Mouse (Mus musculus): ENCODE results near the gene Rgs6. TPM values are rescaled to one million over a fixed set of nuclear protein-coding genes. Genes with fewer than 3 reads are reported as not detected.

Gene Rgs6
- polyA plus RNA-seq, 1 experiment from 2014 or later = 1.0 TPM

DNA sequence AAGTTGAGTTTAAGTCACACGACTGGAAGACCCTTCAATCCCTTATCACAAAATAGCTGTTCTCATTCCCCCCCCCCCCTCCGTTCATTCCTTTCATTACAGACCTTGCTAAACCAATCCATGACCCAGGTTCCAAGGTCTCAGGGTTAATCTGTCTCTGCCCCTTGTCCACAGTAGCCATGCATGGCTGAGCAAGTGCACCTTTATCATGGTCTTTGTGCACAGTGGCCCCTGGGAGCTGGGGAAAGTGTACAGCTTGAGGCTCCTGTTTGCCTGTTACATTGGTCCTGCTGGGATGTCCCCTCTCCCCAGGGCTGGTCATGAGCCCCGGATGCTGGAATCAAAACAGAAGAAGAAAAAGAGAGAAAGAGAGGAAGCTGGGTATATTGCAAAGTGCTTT lies 522.6 kb downstream of the Rgs6 start:
- Histone ChIP-seq H3K9me3 (ENCODE audit: control insufficient read depth, low read length) (no peaks in the 10 kb centered on the region), H3K36me3 (ENCODE audit: control insufficient read depth, insufficient read depth, low read length) (no peaks in the 10 kb centered on the region), H3K4me1 (replicated peaks; ENCODE audit: control insufficient read depth, insufficient read depth, low read length) (peaks cover 31% of the 10 kb centered on the region), H3K27ac (ENCODE audit: low read depth, low read length) (no peak overlapping the region), H3K9ac (ENCODE audit: low read depth, low read length) (no peak overlapping the region), H3K27me3 (replicated peaks; ENCODE audit: control insufficient read depth, insufficient read depth, low read length) (no peaks in the 10 kb centered on the region), H3K4me2 (no peak overlapping the region), H3K4me3 (ENCODE audit: low read depth, low read length) (no peak overlapping the region)
- no peak for ATAC-seq (replicated peaks; ENCODE audit: low FRiP score)
- 50% methylated on average over 3 of the region's 3 CpGs for WGBS
- no peak for DNase-seq (ENCODE audit: low spot score)

DNA sequence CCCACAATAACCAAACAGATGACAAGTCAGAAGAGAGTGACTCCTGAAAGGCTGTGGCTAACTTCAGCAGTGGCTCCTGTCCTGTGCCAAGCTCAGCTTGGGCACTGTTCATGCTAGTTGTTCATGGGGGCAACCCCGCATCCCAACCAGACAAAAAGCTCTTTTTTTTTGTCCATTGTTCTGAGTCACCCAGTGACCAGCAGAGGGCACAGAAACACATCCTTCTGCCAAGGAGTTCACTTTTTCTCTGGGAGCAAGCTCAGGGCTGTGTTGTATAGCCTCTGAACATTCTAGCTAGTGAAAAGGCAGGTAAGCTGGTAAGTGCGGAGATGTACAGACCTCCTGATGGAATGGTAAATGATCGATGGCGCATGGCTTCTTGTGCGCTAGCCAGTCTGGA lies 524.2 kb downstream of the Rgs6 start:
- Histone ChIP-seq H3K27me3 (replicated peaks; ENCODE audit: control insufficient read depth, insufficient read depth, low read length) (no peaks in the 10 kb centered on the region), H3K27ac (ENCODE audit: low read depth, low read length) (no peak overlapping the region; the same call in 1 of the 2 replicates), H3K4me1 (replicated peaks; ENCODE audit: control insufficient read depth, insufficient read depth, low read length) (peaks cover 26% of the 10 kb centered on the region), H3K4me2 (peak overlapping the region; percentile 42), H3K4me3 (ENCODE audit: low read depth, low read length) (no peak overlapping the region), H3K9ac (ENCODE audit: low read depth, low read length) (peak overlapping the region; percentile 17; the same call in 1 of the 2 replicates), H3K9me3 (ENCODE audit: control insufficient read depth, low read length) (no peaks in the 10 kb centered on the region), H3K36me3 (ENCODE audit: control insufficient read depth, insufficient read depth, low read length) (no peaks in the 10 kb centered on the region)
- DNase-seq (ENCODE audit: low spot score) (no peak), ATAC-seq (replicated peaks; ENCODE audit: low FRiP score) (peak; percentile 69)
- WGBS = 81% methylated on average over 5 of the region's 5 CpGs

DNA sequence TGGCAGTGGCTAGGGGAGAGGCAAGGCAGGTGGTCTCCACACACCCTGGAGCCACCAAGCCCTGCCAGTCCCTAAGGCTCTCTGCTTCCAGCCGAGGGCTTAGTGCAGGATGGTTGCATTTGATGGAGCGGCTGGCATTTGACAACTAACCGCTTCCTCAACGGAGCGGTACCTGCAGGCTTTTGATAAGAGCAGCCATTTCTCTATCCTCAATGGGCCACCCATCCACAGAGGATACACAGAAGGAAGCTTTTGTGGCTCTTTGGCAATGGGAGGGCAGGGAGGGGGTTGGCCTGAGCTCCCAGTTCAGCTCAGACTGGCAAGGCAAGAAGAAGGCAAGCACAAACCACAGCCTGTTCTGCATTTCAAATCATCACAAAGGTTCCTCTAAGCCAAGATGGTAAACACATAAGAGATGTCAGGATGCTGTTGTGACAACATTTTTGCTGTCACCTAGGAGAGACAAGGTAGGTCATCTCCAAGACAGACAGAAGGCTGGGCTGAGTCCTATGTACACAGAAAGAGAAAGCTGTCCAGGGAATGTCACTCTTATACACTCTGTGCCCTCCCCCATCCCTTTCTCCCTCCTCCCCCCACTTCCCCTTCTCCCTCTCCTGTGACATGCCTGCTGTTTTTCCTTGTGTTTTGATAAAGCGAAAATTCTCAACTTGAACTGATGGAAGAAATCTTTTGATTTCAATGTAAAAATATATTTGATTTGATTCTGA lies 525.0 kb downstream of the Rgs6 start:
- no peaks in the 10 kb centered on the region for H3K27me3 ChIP-seq (replicated peaks; ENCODE audit: control insufficient read depth, insufficient read depth, low read length)
- H3K9me3 ChIP-seq (ENCODE audit: control insufficient read depth, low read length) = no peaks in the 10 kb centered on the region
- 53% methylated on average over 6 of the region's 6 CpGs for WGBS
- peak overlapping the region; percentile 42 for H3K4me2 ChIP-seq
- ATAC-seq (replicated peaks; ENCODE audit: low FRiP score) = peak; percentile 84
- H3K4me1 ChIP-seq (replicated peaks; ENCODE audit: control insufficient read depth, insufficient read depth, low read length) = peaks cover 26% of the 10 kb centered on the region
- peak overlapping the region; percentile 17 for H3K9ac ChIP-seq (ENCODE audit: low read depth, low read length)
- no peak overlapping the region for H3K4me3 ChIP-seq (ENCODE audit: low read depth, low read length)
- DNase-seq (ENCODE audit: low spot score) = peak; percentile 48
- H3K27ac ChIP-seq (ENCODE audit: low read depth, low read length) = peak overlapping the region; percentile 28; the same call in 1 of the 2 replicates
- H3K36me3 ChIP-seq (ENCODE audit: control insufficient read depth, insufficient read depth, low read length) = no peaks in the 10 kb centered on the region

DNA sequence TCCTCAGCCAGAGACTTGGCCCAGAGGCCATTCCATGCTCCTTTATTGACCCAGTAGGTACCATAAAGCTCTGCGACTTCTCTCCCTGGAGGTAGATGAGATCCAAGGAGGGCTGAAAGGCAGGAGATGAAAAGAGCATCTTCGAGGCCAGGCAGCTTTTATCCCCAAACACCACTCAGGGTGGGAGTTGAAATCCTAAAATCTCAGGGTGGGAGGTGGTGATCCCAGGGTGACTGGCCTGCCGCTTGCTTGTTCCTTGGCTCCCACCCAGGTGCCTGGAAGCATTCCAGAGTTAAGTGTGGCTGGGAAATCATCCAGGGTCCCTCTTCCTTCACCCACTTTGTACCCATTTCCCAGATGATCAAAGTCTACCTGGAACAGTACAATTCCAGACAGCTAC lies 525.9 kb downstream of the Rgs6 start:
- Histone ChIP-seq H3K27me3 (replicated peaks; ENCODE audit: control insufficient read depth, insufficient read depth, low read length) (no peaks in the 10 kb centered on the region), H3K9me3 (ENCODE audit: control insufficient read depth, low read length) (no peaks in the 10 kb centered on the region), H3K4me1 (replicated peaks; ENCODE audit: control insufficient read depth, insufficient read depth, low read length) (peaks cover 26% of the 10 kb centered on the region), H3K36me3 (ENCODE audit: control insufficient read depth, insufficient read depth, low read length) (no peaks in the 10 kb centered on the region), H3K9ac (ENCODE audit: low read depth, low read length) (no peak overlapping the region), H3K27ac (ENCODE audit: low read depth, low read length) (no peak overlapping the region), H3K4me3 (ENCODE audit: low read depth, low read length) (no peak overlapping the region), H3K4me2 (no peak overlapping the region)
- 69% methylated on average over 3 of the region's 3 CpGs for WGBS
- ATAC-seq (replicated peaks; ENCODE audit: low FRiP score) = no peak
- no peak for DNase-seq (ENCODE audit: low spot score)

DNA sequence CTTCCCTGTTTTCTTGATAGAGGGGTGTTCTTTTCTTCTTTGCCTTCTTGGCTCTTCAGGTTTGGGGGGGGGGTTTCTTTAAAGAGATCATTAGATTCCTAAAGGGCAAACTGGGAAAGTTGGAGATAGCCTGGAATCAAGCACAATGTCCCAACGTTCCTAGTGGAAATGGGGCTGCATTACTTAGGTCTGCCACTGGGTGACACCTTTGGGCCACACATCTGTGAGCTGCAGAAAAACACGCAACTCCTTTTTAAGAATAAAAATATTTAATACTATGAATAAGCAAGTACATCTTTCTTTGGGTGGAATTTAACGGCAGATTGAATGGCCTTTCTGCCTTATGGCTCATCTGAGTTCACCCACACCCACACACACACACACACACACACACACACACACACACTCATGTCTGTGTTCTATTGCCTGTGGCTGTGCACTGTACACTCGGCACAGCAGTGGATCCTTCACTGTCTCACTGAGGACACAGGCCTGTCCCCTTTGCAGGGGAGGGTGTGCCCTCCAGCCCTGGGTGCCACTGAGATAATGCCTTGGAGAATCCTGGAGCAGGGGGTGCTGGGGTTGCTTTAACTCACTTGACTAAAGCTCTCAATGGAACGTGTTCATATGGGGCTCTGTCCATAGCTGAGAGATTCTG lies 526.4 kb downstream of the Rgs6 start:
- H3K4me2 ChIP-seq = no peak overlapping the region
- WGBS = 43% methylated on average over 5 of the region's 5 CpGs
- H3K36me3 ChIP-seq (ENCODE audit: control insufficient read depth, insufficient read depth, low read length) = no peaks in the 10 kb centered on the region
- DNase-seq (ENCODE audit: low spot score) (no peak), ATAC-seq (replicated peaks; ENCODE audit: low FRiP score) (no peak)
- peaks cover 26% of the 10 kb centered on the region for H3K4me1 ChIP-seq (replicated peaks; ENCODE audit: control insufficient read depth, insufficient read depth, low read length)
- no peak overlapping the region for H3K27ac ChIP-seq (ENCODE audit: low read depth, low read length)
- H3K9me3 ChIP-seq (ENCODE audit: control insufficient read depth, low read length) = no peaks in the 10 kb centered on the region
- H3K27me3 ChIP-seq (replicated peaks; ENCODE audit: control insufficient read depth, insufficient read depth, low read length) = no peaks in the 10 kb centered on the region
- H3K9ac ChIP-seq (ENCODE audit: low read depth, low read length) = no peak overlapping the region
- H3K4me3 ChIP-seq (ENCODE audit: low read depth, low read length) = no peak overlapping the region

DNA sequence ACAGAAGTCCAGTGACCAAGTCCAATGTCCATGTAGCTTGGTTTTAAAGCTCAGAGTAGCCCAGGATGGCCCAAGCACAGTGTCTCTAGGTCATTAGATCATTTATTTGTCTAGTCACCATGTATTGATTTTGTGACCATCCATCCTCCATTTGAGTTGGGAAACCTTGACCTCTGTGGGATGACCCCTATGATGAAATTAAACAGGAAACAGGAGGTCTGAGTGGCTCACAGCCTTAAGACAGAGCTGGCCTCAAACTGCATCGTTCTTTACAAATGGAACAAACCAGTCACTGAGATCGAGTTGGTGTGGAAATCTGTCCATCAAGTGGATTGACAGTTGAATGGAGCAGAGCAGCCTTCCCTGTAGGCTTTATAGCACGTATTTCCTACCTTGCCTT lies 536.0 kb downstream of the Rgs6 start:
- Histone ChIP-seq H3K9ac (ENCODE audit: low read depth, low read length) (no peak overlapping the region), H3K27ac (ENCODE audit: low read depth, low read length) (no peak overlapping the region), H3K4me2 (no peak overlapping the region), H3K4me1 (replicated peaks; ENCODE audit: control insufficient read depth, insufficient read depth, low read length) (0 out of 2 replicates have a peak, but pooled peaks cover 7% of the 10 kb centered on the region), H3K27me3 (replicated peaks; ENCODE audit: control insufficient read depth, insufficient read depth, low read length) (no peaks in the 10 kb centered on the region), H3K36me3 (ENCODE audit: control insufficient read depth, insufficient read depth, low read length) (no peaks in the 10 kb centered on the region), H3K4me3 (ENCODE audit: low read depth, low read length) (no peak overlapping the region), H3K9me3 (ENCODE audit: control insufficient read depth, low read length) (no peaks in the 10 kb centered on the region)
- DNase-seq (ENCODE audit: low spot score) (no peak), ATAC-seq (replicated peaks; ENCODE audit: low FRiP score) (peak; percentile 53; the same call in 1 of the 2 replicates)
- WGBS = 43% methylated on average over 3 of the region's 3 CpGs

DNA sequence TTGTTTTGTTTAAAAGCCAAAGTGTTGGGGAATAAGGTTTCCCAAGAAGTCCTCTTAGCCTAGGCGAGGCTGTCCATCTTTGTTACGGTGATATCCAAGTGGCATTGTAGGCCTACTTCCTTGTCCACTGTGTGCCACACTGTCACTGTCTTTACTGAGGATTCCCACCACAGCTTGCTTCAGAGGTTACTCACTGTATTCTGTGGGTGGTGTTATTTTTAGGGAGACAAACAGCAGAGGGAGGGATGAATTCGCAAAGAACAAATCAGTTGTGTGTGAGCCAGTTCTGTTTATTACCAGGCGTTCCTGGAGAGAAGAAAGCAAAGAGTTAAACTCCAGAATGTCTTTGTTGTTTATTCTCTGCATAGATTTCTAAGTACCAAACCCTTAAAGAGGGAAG lies 537.2 kb downstream of the Rgs6 start:
- no peaks in the 10 kb centered on the region for H3K27me3 ChIP-seq (replicated peaks; ENCODE audit: control insufficient read depth, insufficient read depth, low read length)
- no peak overlapping the region for H3K4me2 ChIP-seq
- ATAC-seq (replicated peaks; ENCODE audit: low FRiP score) = no peak
- DNase-seq (ENCODE audit: low spot score) = no peak
- H3K27ac ChIP-seq (ENCODE audit: low read depth, low read length) = no peak overlapping the region
- no peaks in the 10 kb centered on the region for H3K9me3 ChIP-seq (ENCODE audit: control insufficient read depth, low read length)
- no peak overlapping the region for H3K4me3 ChIP-seq (ENCODE audit: low read depth, low read length)
- no peak overlapping the region for H3K9ac ChIP-seq (ENCODE audit: low read depth, low read length)
- H3K36me3 ChIP-seq (ENCODE audit: control insufficient read depth, insufficient read depth, low read length) = no peaks in the 10 kb centered on the region
- 0 out of 2 replicates have a peak, but pooled peaks cover 7% of the 10 kb centered on the region for H3K4me1 ChIP-seq (replicated peaks; ENCODE audit: control insufficient read depth, insufficient read depth, low read length)
- WGBS = 80% methylated on average over 4 of the region's 4 CpGs

DNA sequence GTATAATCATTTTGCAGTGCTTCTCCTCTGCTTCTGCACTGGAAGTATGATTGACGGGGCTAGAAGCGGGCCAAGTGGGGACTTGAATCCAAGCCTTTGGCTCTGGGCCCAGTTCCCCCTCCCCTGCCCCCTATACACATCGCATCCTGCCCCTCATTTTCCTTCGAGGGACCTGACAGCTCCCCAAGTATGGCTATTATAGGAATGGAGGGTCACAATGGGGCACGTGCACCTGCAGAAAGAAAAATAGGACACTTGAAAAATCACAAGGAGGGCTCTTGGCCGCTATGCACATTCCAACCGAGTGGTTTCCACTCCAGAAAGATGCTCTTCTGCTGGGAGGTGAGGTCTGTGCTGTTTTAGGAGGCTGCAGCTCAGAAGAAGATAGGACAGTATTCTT lies 538.8 kb downstream of the Rgs6 start:
- Histone ChIP-seq H3K4me2 (no peak overlapping the region), H3K27ac (ENCODE audit: low read depth, low read length) (no peak overlapping the region), H3K9me3 (ENCODE audit: control insufficient read depth, low read length) (no peaks in the 10 kb centered on the region), H3K9ac (ENCODE audit: low read depth, low read length) (no peak overlapping the region), H3K36me3 (ENCODE audit: control insufficient read depth, insufficient read depth, low read length) (no peaks in the 10 kb centered on the region), H3K4me1 (replicated peaks; ENCODE audit: control insufficient read depth, insufficient read depth, low read length) (0 out of 2 replicates have a peak, but pooled peaks cover 9% of the 10 kb centered on the region), H3K27me3 (replicated peaks; ENCODE audit: control insufficient read depth, insufficient read depth, low read length) (no peaks in the 10 kb centered on the region), H3K4me3 (ENCODE audit: low read depth, low read length) (no peak overlapping the region)
- WGBS = 84% methylated on average over 7 of the region's 7 CpGs
- DNase-seq (ENCODE audit: low spot score) (no peak), ATAC-seq (replicated peaks; ENCODE audit: low FRiP score) (no peak)

DNA sequence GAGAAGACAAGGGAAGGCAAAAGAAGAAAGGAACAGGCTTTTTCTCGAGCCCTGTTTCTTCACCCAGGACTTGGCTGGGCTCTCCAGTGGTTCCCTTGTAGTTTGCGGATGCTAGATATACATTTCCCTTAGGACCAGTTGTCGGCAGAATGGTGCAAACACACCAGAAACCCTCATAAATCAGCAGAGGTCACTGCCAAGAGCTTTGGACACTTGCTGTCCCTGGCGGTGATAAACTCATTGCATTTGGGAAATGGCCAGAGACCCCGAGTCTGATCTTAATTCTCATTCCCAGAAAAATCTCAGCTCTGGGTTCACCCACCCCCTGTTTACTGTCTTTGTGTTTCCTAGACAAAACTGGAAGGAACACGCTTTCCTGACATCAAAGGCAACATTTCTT lies 539.9 kb downstream of the Rgs6 start:
- H3K27ac ChIP-seq (ENCODE audit: low read depth, low read length) = no peak overlapping the region
- ATAC-seq (replicated peaks; ENCODE audit: low FRiP score) (no peak), DNase-seq (ENCODE audit: low spot score) (no peak)
- 59% methylated on average over 6 of the region's 6 CpGs for WGBS
- no peak overlapping the region for H3K4me2 ChIP-seq
- H3K36me3 ChIP-seq (ENCODE audit: control insufficient read depth, insufficient read depth, low read length) = no peaks in the 10 kb centered on the region
- 0 out of 2 replicates have a peak, but pooled peaks cover 10% of the 10 kb centered on the region for H3K4me1 ChIP-seq (replicated peaks; ENCODE audit: control insufficient read depth, insufficient read depth, low read length)
- H3K4me3 ChIP-seq (ENCODE audit: low read depth, low read length) = no peak overlapping the region
- H3K27me3 ChIP-seq (replicated peaks; ENCODE audit: control insufficient read depth, insufficient read depth, low read length) = no peaks in the 10 kb centered on the region
- no peak overlapping the region for H3K9ac ChIP-seq (ENCODE audit: low read depth, low read length)
- H3K9me3 ChIP-seq (ENCODE audit: control insufficient read depth, low read length) = no peaks in the 10 kb centered on the region

Data from liver, embryonic 11.5 days (tissue).